Mouse (Mus musculus) liver, embryonic 15.5 days (tissue): ENCODE results near the gene Raph1. TPM values are rescaled to one million over a fixed set of nuclear protein-coding genes. Genes with fewer than 3 reads are reported as not detected.

Experiments used
- ATAC-seq: fragments of 200-750 bp; cut with Nextera tagmentation; 2 replicates; pipeline ENCODE4 v1.8.0; 2017; ENCODE audit warnings: moderate number of reproducible peaks, mild to moderate bottlenecking, moderate library complexity; ENCODE audit not compliant: insufficient read depth
- H3K27ac ChIP-seq: fragments of 300-500 bp; sonication (generic); replicated peaks from 2 replicates; pipeline ENCODE4 v1.5.1; 2015; ENCODE audit warnings: mild to moderate bottlenecking, inconsistent platforms
- H3K27me3 ChIP-seq: fragments of 300-500 bp; sonication (generic); 2 replicates; pipeline ENCODE4 v1.6.1; 2015; ENCODE audit warnings: mild to moderate bottlenecking, inconsistent platforms
- H3K36me3 ChIP-seq: fragments of 300-500 bp; sonication (generic); replicated peaks from 2 replicates; pipeline ENCODE4 v1.6.1; 2015; ENCODE audit warnings: moderate library complexity, mild to moderate bottlenecking, inconsistent platforms
- H3K4me1 ChIP-seq: fragments of 300-500 bp; sonication (generic); replicated peaks from 2 replicates; pipeline ENCODE4 v1.6.1; 2015; ENCODE audit warnings: inconsistent platforms
- H3K4me2 ChIP-seq: fragments of 300-500 bp; sonication (generic); 2 replicates; pipeline ENCODE4 v1.6.1; 2015; ENCODE audit warnings: moderate library complexity, mild to moderate bottlenecking, inconsistent platforms
- H3K4me3 ChIP-seq: fragments of 300-500 bp; sonication (generic); replicated peaks from 2 replicates; pipeline ENCODE4 v1.5.1; 2015; ENCODE audit warnings: mild to moderate bottlenecking, inconsistent platforms
- H3K9ac ChIP-seq: fragments of 300-500 bp; sonication (generic); 2 replicates; pipeline ENCODE4 v1.6.1; 2015; ENCODE audit warnings: moderate library complexity, mild to moderate bottlenecking, inconsistent platforms
- H3K9me3 ChIP-seq: fragments of 300-500 bp; sonication (generic); replicated peaks from 2 replicates; pipeline ENCODE4 v1.6.1; 2016; ENCODE audit warnings: inconsistent platforms
- WGBS: fragments of 180-500 bp; shearing (Covaris S2); methylation state at CpG from one replicate; pipeline ENCODE4 v1.1.7; 2015; ENCODE audit warnings: mixed read lengths; ENCODE audit not compliant: insufficient replicate concordance; 5-methylcytosine and 5-hydroxymethylcytosine counted together
- polyA plus RNA-seq: library from polyadenylated mRNA; unstranded; fragments of >200 nt; fragmentation: Nextera tagmentation; extraction: Ambion mirVana; gene quantifications from 2 replicates; pipeline ENCODE4 v1.2.1, GENCODE M21; 2015

The Raph1 gene
- polyA plus RNA-seq: 27.2 and 28.1 TPM in 2 replicates

GRCm38 (mm10) chr1:60566631-60567311 is at the start of gene Raph1:
Raph1 (minus strand) TSS chr1:60567104.
- Histone ChIP-seq H3K9ac (peak within 1 kb of the TSS; percentile 64), H3K9me3 (no peaks in the 10 kb centered on the region), H3K4me1 (peaks cover 9% of the 10 kb centered on the region; the same call in 1 of the 2 replicates), H3K27me3 (peaks cover 49% of the 10 kb centered on the region), H3K4me3 (peak within 1 kb of the TSS; percentile 69), H3K4me2 (peak within 1 kb of the TSS; percentile 70), H3K27ac (peak within 1 kb of the TSS; percentile 78), H3K36me3 (no peaks in the 10 kb centered on the region)
- WGBS: under 1% methylated on average over 77 of the region's 92 CpGs
- ATAC-seq: peak; percentile 93

- Histone ChIP-seq H3K9ac (no peak overlapping the region), H3K4me2 (no peak overlapping the region), H3K27me3 (no peaks in the 10 kb centered on the region), H3K36me3 (no peaks in the 10 kb centered on the region), H3K9me3 (no peaks in the 10 kb centered on the region), H3K4me1 (no peaks in the 10 kb centered on the region), H3K4me3 (no peak overlapping the region), H3K27ac (no peak overlapping the region)
- WGBS: 26% methylated on average over 1 of the region's 1 CpGs
- ATAC-seq: no peak
Measured at GRCm38 (mm10) chr1:60615703-60616102, 48.8 kb upstream of the Raph1 start.

GRCm38 (mm10) chr1:60614902-60615301 is 48.0 kb upstream of the Raph1 start:
- no peak overlapping the region for H3K9ac ChIP-seq
- WGBS: 51% methylated on average over 1 of the region's 1 CpGs
- H3K27me3 ChIP-seq: no peaks in the 10 kb centered on the region
- no peaks in the 10 kb centered on the region for H3K9me3 ChIP-seq
- H3K27ac ChIP-seq: no peak overlapping the region
- H3K4me2 ChIP-seq: no peak overlapping the region
- H3K4me3 ChIP-seq: no peak overlapping the region
- H3K4me1 ChIP-seq: no peaks in the 10 kb centered on the region
- H3K36me3 ChIP-seq: no peaks in the 10 kb centered on the region
- no peak for ATAC-seq

- no peak for ATAC-seq
- H3K36me3 ChIP-seq: no peaks in the 10 kb centered on the region
- no peaks in the 10 kb centered on the region for H3K9me3 ChIP-seq
- H3K4me2 ChIP-seq: no peak overlapping the region
- WGBS: 65% methylated on average over 3 of the region's 3 CpGs
- H3K27ac ChIP-seq: no peak overlapping the region
- H3K27me3 ChIP-seq: no peaks in the 10 kb centered on the region
- no peak overlapping the region for H3K9ac ChIP-seq
- no peaks in the 10 kb centered on the region for H3K4me1 ChIP-seq
- no peak overlapping the region for H3K4me3 ChIP-seq
Measured at GRCm38 (mm10) chr1:60611968-60612367, 45.1 kb upstream of the Raph1 start.

- no peaks in the 10 kb centered on the region for H3K4me1 ChIP-seq
- no peaks in the 10 kb centered on the region for H3K9me3 ChIP-seq
- H3K36me3 ChIP-seq: no peaks in the 10 kb centered on the region
- no peak overlapping the region for H3K4me3 ChIP-seq
- no peak overlapping the region for H3K9ac ChIP-seq
- H3K27ac ChIP-seq: no peak overlapping the region
- H3K4me2 ChIP-seq: no peak overlapping the region
- WGBS: 56% methylated on average over 4 of the region's 4 CpGs
- ATAC-seq: no peak
- no peaks in the 10 kb centered on the region for H3K27me3 ChIP-seq
Measured at GRCm38 (mm10) chr1:60610631-60611030, 43.7 kb upstream of the Raph1 start.

- WGBS: 59% methylated on average over 8 of the region's 8 CpGs
- Histone ChIP-seq H3K27ac (no peak overlapping the region), H3K4me1 (no peaks in the 10 kb centered on the region), H3K9me3 (no peaks in the 10 kb centered on the region), H3K27me3 (no peaks in the 10 kb centered on the region), H3K36me3 (no peaks in the 10 kb centered on the region), H3K9ac (no peak overlapping the region), H3K4me3 (no peak overlapping the region), H3K4me2 (no peak overlapping the region)
- no peak for ATAC-seq
Measured at GRCm38 (mm10) chr1:60609011-60609775, 42.3 kb upstream of the Raph1 start.

- Histone ChIP-seq H3K27ac (no peak overlapping the region), H3K9me3 (no peaks in the 10 kb centered on the region), H3K36me3 (no peaks in the 10 kb centered on the region), H3K4me1 (0 out of 2 replicates have a peak, but pooled peaks cover 2% of the 10 kb centered on the region), H3K4me3 (no peak overlapping the region), H3K9ac (no peak overlapping the region), H3K27me3 (no peaks in the 10 kb centered on the region), H3K4me2 (no peak overlapping the region)
- WGBS: 71% methylated on average over 3 of the region's 3 CpGs
- no peak for ATAC-seq
Measured at GRCm38 (mm10) chr1:60604481-60605021, 37.6 kb upstream of the Raph1 start.

GRCm38 (mm10) chr1:60600682-60601081 is 33.8 kb upstream of the Raph1 start:
- Histone ChIP-seq H3K4me1 (0 out of 2 replicates have a peak, but pooled peaks cover 2% of the 10 kb centered on the region), H3K4me3 (no peak overlapping the region), H3K36me3 (no peaks in the 10 kb centered on the region), H3K27ac (no peak overlapping the region), H3K4me2 (no peak overlapping the region), H3K9me3 (no peaks in the 10 kb centered on the region), H3K27me3 (no peaks in the 10 kb centered on the region), H3K9ac (no peak overlapping the region)
- 58% methylated on average over 6 of the region's 6 CpGs for WGBS
- no peak for ATAC-seq

- Histone ChIP-seq H3K27ac (0 out of 2 replicates have a peak overlapping the region, but pooled peaks have one; percentile 42), H3K4me2 (no peak overlapping the region), H3K36me3 (no peaks in the 10 kb centered on the region), H3K4me1 (0 out of 2 replicates have a peak, but pooled peaks cover 2% of the 10 kb centered on the region), H3K27me3 (no peaks in the 10 kb centered on the region), H3K9me3 (no peaks in the 10 kb centered on the region), H3K9ac (no peak overlapping the region), H3K4me3 (no peak overlapping the region)
- ATAC-seq: no peak
- WGBS: 57% methylated on average over 3 of the region's 3 CpGs
Measured at GRCm38 (mm10) chr1:60599926-60600325, 33.0 kb upstream of the Raph1 start.

- 19% methylated on average over 6 of the region's 6 CpGs for WGBS
- H3K9ac ChIP-seq: no peak overlapping the region
Measured at GRCm38 (mm10) chr1:60599013-60599701, 32.3 kb upstream of the Raph1 start.

More at GRCm38 (mm10) chr1:60599013-60599701, 32.3 kb upstream of the Raph1 start:
- ATAC-seq: peak; percentile 78
- Histone ChIP-seq H3K9me3 (no peaks in the 10 kb centered on the region), H3K36me3 (no peaks in the 10 kb centered on the region), H3K4me1 (0 out of 2 replicates have a peak, but pooled peaks cover 2% of the 10 kb centered on the region), H3K27me3 (no peaks in the 10 kb centered on the region), H3K4me2 (peak overlapping the region; percentile 38), H3K27ac (peak overlapping the region; percentile 69), H3K4me3 (peak overlapping the region; percentile 14)
